Comparison of ENCODE assay signal across 17 mouse cellular contexts in genomic region chr9:34395839-34396804, GRCm38 (mm10).
DNase-seq lines count a peak whose midpoint lies in the region; ATAC-seq lines count a peak whose summit lies in the region.
"Had no signal": no experiment of that assay in that cellular context is flagged by ENCODE, and none has a peak within 500 bp of the region (broad histone marks: within the 10 kb centered on the region; RNA-seq: fewer than 3 reads in every experiment).

No protein-coding gene starts in this region.

- no peaks in the 10 kb centered on the region for H3K27me3 ChIP-seq in heart, embryonic 16.5 days (ENCODE audit: control insufficient read depth, insufficient read depth, low read length)
- no peaks in the 10 kb centered on the region for H3K27me3 ChIP-seq in midbrain, embryonic 12.5 days
- H3K27me3 ChIP-seq in midbrain, embryonic 10.5 days (ENCODE audit: low read depth, poor library complexity, severe bottlenecking): no peaks in the 10 kb centered on the region
- H3K27me3 ChIP-seq in embryonic facial prominence, embryonic 14.5 days (replicated peaks; ENCODE audit: control insufficient read depth, insufficient read depth, low read length): no peaks in the 10 kb centered on the region
- H3K27me3 ChIP-seq in midbrain, embryonic 16.5 days (ENCODE audit: control insufficient read depth, insufficient read depth, low read depth, low read length): no peaks in the 10 kb centered on the region
- H3K27me3 ChIP-seq: heart, embryonic 15.5 days; kidney, embryonic 15.5 days; neural tube, embryonic 12.5 days; stomach, embryonic 15.5 days had no signal

- H3K4me1 ChIP-seq in heart, embryonic 16.5 days (ENCODE audit: control insufficient read depth, insufficient read depth, low read length): peaks cover 6% of the 10 kb centered on the region
- H3K4me1 ChIP-seq in midbrain, embryonic 12.5 days: 0 out of 2 replicates have a peak, but pooled peaks cover 4% of the 10 kb centered on the region
- no peaks in the 10 kb centered on the region for H3K4me1 ChIP-seq in midbrain, embryonic 10.5 days
- H3K4me1 ChIP-seq in embryonic facial prominence, embryonic 14.5 days (ENCODE audit: control insufficient read depth, insufficient read depth, low read length): peaks cover 9% of the 10 kb centered on the region; the same call in 1 of the 2 replicates
- H3K4me1 ChIP-seq in midbrain, embryonic 16.5 days (ENCODE audit: control insufficient read depth, insufficient read depth, low read length): peaks cover 5% of the 10 kb centered on the region
- H3K4me1 ChIP-seq: stomach, embryonic 15.5 days had no signal

- no peak for DNase-seq in heart, postnatal 10 days
- no peak for DNase-seq in midbrain, embryonic 10.5 days (ENCODE audit: low spot score)
- peak; percentile 84 for DNase-seq in embryonic facial prominence, embryonic 14.5 days (ENCODE audit: low spot score)
- DNase-seq in spleen, postnatal 4 days (ENCODE audit: low spot score in 2 of 2): no peak
- DNase-seq: adrenal gland, postnatal 25 days; cerebellum, adult 8-10 months; gastrocnemius, postnatal 25 days; lung, adult 18-20 months had no signal

- intact Hi-C loops in heart, postnatal 10 days (cut with DNase I): no loop called here

- no peak overlapping the region for H3K9ac ChIP-seq in heart, embryonic 16.5 days (ENCODE audit: low read length)
- no peak overlapping the region for H3K9ac ChIP-seq in midbrain, embryonic 12.5 days (replicated peaks)
- H3K9ac ChIP-seq in embryonic facial prominence, embryonic 14.5 days (ENCODE audit: low read depth, low read length): no peak overlapping the region
- H3K9ac ChIP-seq in midbrain, embryonic 16.5 days (ENCODE audit: low read depth, low read length): no peak overlapping the region
- H3K9ac ChIP-seq: heart, embryonic 15.5 days; kidney, embryonic 15.5 days; neural tube, embryonic 12.5 days; stomach, embryonic 15.5 days had no signal

- peak overlapping the region; percentile 26 for H3K4me2 ChIP-seq in heart, embryonic 16.5 days (ENCODE audit: low read depth, low read length)
- no peak overlapping the region for H3K4me2 ChIP-seq in midbrain, embryonic 12.5 days (replicated peaks)
- no peak overlapping the region for H3K4me2 ChIP-seq in embryonic facial prominence, embryonic 14.5 days (ENCODE audit: low read depth, low read length)
- H3K4me2 ChIP-seq in midbrain, embryonic 16.5 days (ENCODE audit: low read length): no peak overlapping the region
- H3K4me2 ChIP-seq: heart, embryonic 15.5 days; kidney, embryonic 15.5 days; neural tube, embryonic 12.5 days; stomach, embryonic 15.5 days had no signal

- H3K9me3 ChIP-seq in heart, embryonic 16.5 days (replicated peaks; ENCODE audit: control insufficient read depth, low read length): no peaks in the 10 kb centered on the region
- no peaks in the 10 kb centered on the region for H3K9me3 ChIP-seq in midbrain, embryonic 12.5 days
- no peaks in the 10 kb centered on the region for H3K9me3 ChIP-seq in midbrain, embryonic 10.5 days (replicated peaks)
- H3K9me3 ChIP-seq in embryonic facial prominence, embryonic 14.5 days (ENCODE audit: control insufficient read depth, low read length): no peaks in the 10 kb centered on the region
- H3K9me3 ChIP-seq in midbrain, embryonic 16.5 days (replicated peaks; ENCODE audit: control insufficient read depth, low read length, poor library complexity, severe bottlenecking): no peaks in the 10 kb centered on the region
- H3K9me3 ChIP-seq: heart, embryonic 15.5 days; kidney, embryonic 15.5 days; neural tube, embryonic 12.5 days; stomach, embryonic 15.5 days had no signal

- no peaks in the 10 kb centered on the region for H3K36me3 ChIP-seq in heart, embryonic 16.5 days (ENCODE audit: control insufficient read depth, insufficient read depth)
- no peaks in the 10 kb centered on the region for H3K36me3 ChIP-seq in midbrain, embryonic 12.5 days
- no peaks in the 10 kb centered on the region for H3K36me3 ChIP-seq in midbrain, embryonic 10.5 days
- H3K36me3 ChIP-seq in embryonic facial prominence, embryonic 14.5 days (ENCODE audit: control insufficient read depth, insufficient read depth, low read length): no peaks in the 10 kb centered on the region
- H3K36me3 ChIP-seq in midbrain, embryonic 16.5 days (ENCODE audit: control insufficient read depth, insufficient read depth, low read length): no peaks in the 10 kb centered on the region
- H3K36me3 ChIP-seq: heart, embryonic 15.5 days; kidney, embryonic 15.5 days; neural tube, embryonic 12.5 days; stomach, embryonic 15.5 days had no signal

- H3K4me3 ChIP-seq in heart, embryonic 16.5 days (ENCODE audit: low read length): no peak overlapping the region
- no peak overlapping the region for H3K4me3 ChIP-seq in midbrain, embryonic 12.5 days
- H3K4me3 ChIP-seq in midbrain, embryonic 10.5 days: no peak overlapping the region
- H3K4me3 ChIP-seq in embryonic facial prominence, embryonic 14.5 days (ENCODE audit: low read depth, low read length): no peak overlapping the region
- no peak overlapping the region for H3K4me3 ChIP-seq in midbrain, embryonic 16.5 days (ENCODE audit: low read depth, low read length)
- H3K4me3 ChIP-seq: heart, embryonic 15.5 days; kidney, embryonic 15.5 days; neural tube, embryonic 12.5 days; stomach, embryonic 15.5 days had no signal

- no peak overlapping the region for H3K27ac ChIP-seq in heart, embryonic 16.5 days (ENCODE audit: low read length)
- peak overlapping the region; percentile 25; the same call in 1 of the 2 replicates for H3K27ac ChIP-seq in midbrain, embryonic 12.5 days (replicated peaks)
- H3K27ac ChIP-seq in midbrain, embryonic 10.5 days (replicated peaks): no peak overlapping the region
- 0 out of 2 replicates have a peak overlapping the region, but pooled peaks have one; percentile 6 for H3K27ac ChIP-seq in embryonic facial prominence, embryonic 14.5 days (replicated peaks; ENCODE audit: low read depth, low read length)
- H3K27ac ChIP-seq in midbrain, embryonic 16.5 days (ENCODE audit: low read length): peak overlapping the region; percentile 61
- H3K27ac ChIP-seq: heart, embryonic 15.5 days; kidney, embryonic 15.5 days; neural tube, embryonic 12.5 days; stomach, embryonic 15.5 days had no signal

- WGBS in heart, embryonic 16.5 days: 24% methylated on average over 6 of the region's 6 CpGs
- 47% methylated on average over 6 of the region's 6 CpGs for WGBS in midbrain, embryonic 12.5 days
- 48% methylated on average over 6 of the region's 6 CpGs for WGBS in midbrain, embryonic 10.5 days
- WGBS in embryonic facial prominence, embryonic 14.5 days: 16% methylated on average over 6 of the region's 6 CpGs
- 28% methylated on average over 6 of the region's 6 CpGs for WGBS in midbrain, embryonic 16.5 days

- ATAC-seq in heart, embryonic 16.5 days (replicated peaks; ENCODE audit: extremely low read depth, insufficient read depth, low FRiP score): no peak
- ATAC-seq in midbrain, embryonic 12.5 days (ENCODE audit: low FRiP score, low read depth): peak; percentile 69
- peak; percentile 93 for ATAC-seq in embryonic facial prominence, embryonic 14.5 days (ENCODE audit: low read depth)
- ATAC-seq in midbrain, embryonic 16.5 days: peak; percentile 76
- ATAC-seq in granulocyte monocyte progenitor cell, adult 5-6 weeks (replicated peaks; ENCODE audit: poor library complexity, severe bottlenecking): no peak
- ATAC-seq: CD4-positive, CD25-positive, alpha-beta regulatory T cell, adult 4 months had no signal

Comparison
In these comparisons a context has a peak if more than half of its experiments do, and no peak if none do; other contexts are left out.
1. H3K27ac ChIP-seq: peak in midbrain, embryonic 12.5 days (single experiment), embryonic facial prominence, embryonic 14.5 days (single experiment) and midbrain, embryonic 16.5 days (single experiment); none in heart, embryonic 16.5 days (single experiment) and midbrain, embryonic 10.5 days (single experiment).
2. ATAC-seq: peak in midbrain, embryonic 12.5 days (single experiment), embryonic facial prominence, embryonic 14.5 days (single experiment) and midbrain, embryonic 16.5 days (single experiment); none in heart, embryonic 16.5 days (single experiment) and granulocyte monocyte progenitor cell, adult 5-6 weeks (single experiment).